Mouse (Mus musculus): ENCODE results near the gene Usp3.

DNA sequence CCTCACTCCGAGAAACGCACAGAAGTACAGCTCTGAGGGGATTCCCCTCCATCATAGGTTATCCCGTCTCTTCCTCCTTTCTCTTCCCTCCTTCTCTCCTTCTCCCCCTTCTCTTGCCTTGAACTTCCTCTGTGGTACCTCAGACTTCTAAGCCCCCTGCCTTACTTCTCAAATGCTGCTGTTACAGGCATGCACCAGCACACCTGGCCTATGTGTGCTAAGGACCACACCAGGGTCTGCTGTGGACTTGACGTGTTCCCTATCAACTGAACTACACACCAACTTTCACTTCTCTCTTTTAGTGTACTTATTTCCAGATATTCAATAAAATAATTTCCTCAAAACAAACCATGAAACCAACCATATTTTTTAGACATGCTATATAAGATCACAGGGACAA, 50.2 kb downstream of the Usp3 start:
- TF ChIP-seq POLR2A (IDR thresholded peaks at IDR 0.05; ENCODE audit: insufficient read length, low read depth) = no peak
- no peak for TF ChIP-seq REST (IDR thresholded peaks at IDR 0.05; ENCODE audit: insufficient read depth, insufficient read length)
- TF ChIP-seq USF1 (IDR thresholded peaks at IDR 0.05; ENCODE audit: low read depth) = no peak
- no peak for TF ChIP-seq E2F4 (IDR thresholded peaks at IDR 0.05; ENCODE audit: insufficient read depth)
- no peak for TF ChIP-seq TCF12 (IDR thresholded peaks at IDR 0.05; ENCODE audit: insufficient read depth, poor library complexity, severe bottlenecking)
- no peak for TF ChIP-seq CEBPB (IDR thresholded peaks at IDR 0.05; ENCODE audit: insufficient read depth, poor library complexity, severe bottlenecking)
- no peak for TF ChIP-seq MYOG (IDR thresholded peaks at IDR 0.05; ENCODE audit: control insufficient read depth in 1 of 3, insufficient read depth in 1 of 3, insufficient read length in 2 of 3, low read depth in 2 of 3)
- no peak for TF ChIP-seq MYOD1 (IDR thresholded peaks at IDR 0.05; ENCODE audit: control insufficient read depth in 1 of 3, insufficient read length in 2 of 3, low read depth in 2 of 3)
- TF ChIP-seq MAX (IDR thresholded peaks at IDR 0.05; ENCODE audit: low read depth) = no peak
- no peak for TF ChIP-seq POLR2AphosphoS2 (IDR thresholded peaks at IDR 0.05; ENCODE audit: insufficient read length, low read depth)
- no peak for TF ChIP-seq TCF3 (IDR thresholded peaks at IDR 0.05; ENCODE audit: insufficient read length, low read depth)

Data from myocyte (in vitro differentiated cells).